Mouse (Mus musculus) G1E (cell line): ENCODE measurements at regions not wholly inside any gene's neighbourhood (a gene's known extent, or its start where the extent isn't known, plus 50 kb on each side); places are given as distances from the start of the nearest gene placed in this dataset.

Experiments
- ATAC-seq: 2 replicates; pipeline ENCODE4 v1.8.0; 2016; ENCODE audit warnings: mild to moderate bottlenecking; ENCODE audit not compliant: insufficient number of reproducible peaks, poor library complexity, low FRiP score, severe bottlenecking; ENCODE audit errors: extremely low read depth
- DNase-seq: peaks from one replicate; pipeline ENCODE4 v3.0.0; 2012; ENCODE audit warnings: low spot score
- H3K27me3 ChIP-seq: 2 replicates; pipeline ENCODE4 v1.6.1; 2012; ENCODE audit warnings: mild to moderate bottlenecking, low read length, inconsistent platforms; ENCODE audit not compliant: insufficient read depth
- H3K36me3 ChIP-seq: replicated peaks from 2 replicates; pipeline ENCODE3; 2012; ENCODE audit warnings: mild to moderate bottlenecking, inconsistent platforms
- H3K4me1 ChIP-seq: 2 replicates; pipeline ENCODE4 v1.6.1; 2012; ENCODE audit warnings: low read depth, low read length, inconsistent platforms, mixed read lengths; ENCODE audit not compliant: insufficient read depth
- H3K4me3 ChIP-seq: 2 replicates; pipeline ENCODE4 v1.5.1; 2012; ENCODE audit warnings: low read depth, mild to moderate bottlenecking, inconsistent platforms, low read length, moderate library complexity, mixed read lengths
- H3K9me3 ChIP-seq: replicated peaks from 2 replicates; pipeline ENCODE4 v1.6.1; 2012; ENCODE audit warnings: inconsistent platforms
- CTCF ChIP-seq: IDR thresholded peaks from 2 replicates; pipeline ENCODE4 v1.5.1; 2012; ENCODE audit warnings: low read depth, low read length, inconsistent platforms, mixed read lengths
- GATA1 ChIP-seq: IDR thresholded peaks from 2 replicates; pipeline ENCODE4 v1.6.1; 2012; ENCODE audit warnings: borderline replicate concordance, low read length, inconsistent platforms, mixed read lengths
- GATA2 ChIP-seq: IDR thresholded peaks from 2 replicates; pipeline ENCODE4 v1.6.1; 2012; ENCODE audit warnings: low read depth, low read length, inconsistent platforms, borderline replicate concordance
- POLR2AphosphoS5 ChIP-seq: IDR thresholded peaks from 2 replicates; pipeline ENCODE4 v1.6.1; 2012; ENCODE audit warnings: low read depth, low read length, inconsistent platforms; ENCODE audit not compliant: insufficient replicate concordance
- TAL1 ChIP-seq: conservative IDR thresholded peaks from 2 replicates; pipeline ENCODE4 v1.6.1; 2012; ENCODE audit warnings: low read depth, low read length, inconsistent platforms, mixed read lengths

- Histone ChIP-seq H3K27me3 (peaks cover 7% of the 10 kb centered on the region; the same call in 1 of the 2 replicates), H3K9me3 (no peaks in the 10 kb centered on the region), H3K4me1 (peaks cover 26% of the 10 kb centered on the region), H3K36me3 (no peaks in the 10 kb centered on the region), H3K4me3 (no peak overlapping the region)
- ATAC-seq (no peak), DNase-seq (no peak)
- TF ChIP-seq TAL1 = no peak
- no peak for TF ChIP-seq CTCF
- no peak for TF ChIP-seq POLR2AphosphoS5
- TF ChIP-seq GATA1 = no peak
- TF ChIP-seq GATA2 = no peak
Observed at GRCm38 (mm10) chr11:64776691-64777090, 202.1 kb upstream of the Elac2 start.

DNA sequence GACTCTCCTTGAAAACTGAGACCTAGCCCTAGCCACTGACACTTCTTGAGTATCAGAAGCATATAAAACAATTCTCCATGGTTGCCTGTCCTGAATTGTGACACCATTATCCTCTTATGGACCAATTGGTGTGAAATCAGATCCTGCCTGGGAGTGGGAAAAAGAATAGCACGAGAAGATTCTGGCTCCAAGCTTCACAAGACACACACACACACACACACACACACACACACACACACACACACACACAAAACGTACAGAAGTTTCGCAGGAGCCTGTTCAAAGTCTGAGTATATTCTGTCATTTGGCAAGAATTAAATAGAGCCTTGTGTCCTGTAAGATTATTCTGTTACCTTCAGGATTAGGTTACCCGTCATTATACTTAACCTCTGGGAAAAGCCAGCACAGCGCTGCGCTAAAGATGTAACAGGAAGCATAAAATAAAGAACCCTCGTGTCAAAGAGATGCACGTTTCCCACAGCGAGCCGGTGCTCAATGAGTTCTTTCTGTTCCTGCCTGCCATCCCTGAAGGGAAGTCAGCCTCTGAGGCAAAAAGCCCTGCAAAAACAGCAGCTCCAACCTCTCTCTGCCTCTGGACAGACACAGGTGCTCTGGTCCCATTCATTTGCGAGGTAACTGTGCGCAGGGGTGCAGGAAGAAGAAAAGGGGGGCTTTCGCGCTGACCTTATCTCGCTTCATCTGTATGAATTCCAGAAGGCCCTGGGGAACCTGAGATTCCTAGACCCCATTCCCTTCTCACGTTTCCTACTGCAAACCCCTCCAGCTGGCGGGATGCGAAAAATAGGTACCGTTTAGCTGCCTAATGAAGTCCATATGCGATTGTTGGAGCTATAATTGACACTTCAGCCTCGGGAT is 178.4 kb upstream of the Elac2 start:
- no peaks in the 10 kb centered on the region for H3K9me3 ChIP-seq
- no peaks in the 10 kb centered on the region for H3K36me3 ChIP-seq
- TF ChIP-seq TAL1 (no peak), POLR2AphosphoS5 (no peak), GATA2 (no peak), CTCF (no peak), GATA1 (no peak)
- peak overlapping the region; percentile 21; the same call in 1 of the 2 replicates for H3K4me3 ChIP-seq
- no peaks in the 10 kb centered on the region for H3K27me3 ChIP-seq
- DNase-seq (no peak), ATAC-seq (no peak)
- peaks cover 73% of the 10 kb centered on the region for H3K4me1 ChIP-seq

- TF ChIP-seq TAL1 (peak; percentile 87), GATA2 (no peak)
- no peaks in the 10 kb centered on the region for H3K27me3 ChIP-seq
- no peaks in the 10 kb centered on the region for H3K36me3 ChIP-seq
- no peaks in the 10 kb centered on the region for H3K9me3 ChIP-seq
- DNase-seq = peak; percentile 73
- peak; percentile 100 for ATAC-seq
- peaks cover 73% of the 10 kb centered on the region for H3K4me1 ChIP-seq
- H3K4me3 ChIP-seq = no peak overlapping the region; the same call in 1 of the 2 replicates
Observed at GRCm38 (mm10) chr11:64801351-64801750, 177.5 kb upstream of the Elac2 start.

DNA sequence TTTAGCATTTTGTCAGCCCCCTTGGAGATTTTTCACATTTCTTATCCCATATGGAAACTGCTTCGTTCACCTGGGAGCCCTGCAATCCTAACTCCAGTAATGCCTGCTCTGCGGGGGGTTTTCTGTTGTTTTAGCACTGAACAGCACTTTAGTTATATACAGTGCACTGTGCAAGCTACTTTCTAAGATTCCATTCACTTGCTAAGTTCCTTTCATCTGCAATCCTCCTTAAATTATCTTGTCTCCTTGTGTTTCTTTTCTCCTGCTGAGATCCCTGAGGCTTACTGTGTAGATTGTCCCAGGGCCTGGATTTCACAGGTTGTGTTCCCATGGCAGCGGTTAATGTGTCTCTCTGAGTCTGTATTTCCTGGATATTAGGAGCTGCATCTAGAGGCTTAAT is 173.3 kb upstream of the Elac2 start:
- no peaks in the 10 kb centered on the region for H3K36me3 ChIP-seq
- no peaks in the 10 kb centered on the region for H3K27me3 ChIP-seq
- H3K4me1 ChIP-seq = peaks cover 46% of the 10 kb centered on the region
- TF ChIP-seq GATA1 (no peak), TAL1 (no peak), POLR2AphosphoS5 (no peak), CTCF (no peak)
- no peak for ATAC-seq
- no peak overlapping the region for H3K4me3 ChIP-seq
- no peak for DNase-seq
- H3K9me3 ChIP-seq = no peaks in the 10 kb centered on the region

DNA sequence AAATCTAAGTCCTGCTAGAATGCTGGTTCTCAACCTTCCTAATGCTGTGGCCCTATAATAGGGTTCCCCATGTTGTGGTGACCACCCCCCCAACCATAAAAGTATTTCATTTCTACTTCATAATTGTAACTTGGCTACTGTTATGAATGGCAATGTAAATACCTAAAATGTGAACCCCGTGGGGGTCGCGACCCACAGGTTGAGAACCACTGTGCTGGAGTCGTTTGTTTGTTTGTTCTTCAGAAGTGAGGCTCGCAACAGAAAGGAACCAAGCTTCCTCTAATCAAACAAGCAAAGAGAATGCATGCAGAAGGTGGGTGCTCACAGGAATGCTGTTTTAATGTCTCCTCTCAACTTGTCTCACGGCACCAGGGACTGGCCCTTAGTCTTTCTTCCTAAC is 166.4 kb upstream of the Elac2 start:
- Histone ChIP-seq H3K4me1 (peaks cover 8% of the 10 kb centered on the region), H3K27me3 (no peaks in the 10 kb centered on the region), H3K9me3 (no peaks in the 10 kb centered on the region), H3K36me3 (no peaks in the 10 kb centered on the region), H3K4me3 (no peak overlapping the region)
- no peak for TF ChIP-seq POLR2AphosphoS5
- TF ChIP-seq GATA1 = no peak
- no peak for TF ChIP-seq CTCF
- TF ChIP-seq TAL1 = no peak
- no peak for TF ChIP-seq GATA2
- DNase-seq = no peak
- ATAC-seq = no peak

GRCm38 (mm10) chr11:64829429-64829828 is 149.4 kb upstream of the Elac2 start:
- no peak for ATAC-seq

More at GRCm38 (mm10) chr11:64829429-64829828, 149.4 kb upstream of the Elac2 start:
- peaks cover 13% of the 10 kb centered on the region for H3K4me1 ChIP-seq
- TF ChIP-seq GATA1 (no peak), POLR2AphosphoS5 (no peak), GATA2 (no peak), CTCF (no peak), TAL1 (no peak)
- H3K27me3 ChIP-seq = peaks cover 4% of the 10 kb centered on the region; the same call in 1 of the 2 replicates
- H3K9me3 ChIP-seq = no peaks in the 10 kb centered on the region
- no peak overlapping the region for H3K4me3 ChIP-seq
- no peaks in the 10 kb centered on the region for H3K36me3 ChIP-seq
- no peak for DNase-seq
